12 mouse cellular contexts compared by ENCODE assay signal in the genomic region with DNA sequence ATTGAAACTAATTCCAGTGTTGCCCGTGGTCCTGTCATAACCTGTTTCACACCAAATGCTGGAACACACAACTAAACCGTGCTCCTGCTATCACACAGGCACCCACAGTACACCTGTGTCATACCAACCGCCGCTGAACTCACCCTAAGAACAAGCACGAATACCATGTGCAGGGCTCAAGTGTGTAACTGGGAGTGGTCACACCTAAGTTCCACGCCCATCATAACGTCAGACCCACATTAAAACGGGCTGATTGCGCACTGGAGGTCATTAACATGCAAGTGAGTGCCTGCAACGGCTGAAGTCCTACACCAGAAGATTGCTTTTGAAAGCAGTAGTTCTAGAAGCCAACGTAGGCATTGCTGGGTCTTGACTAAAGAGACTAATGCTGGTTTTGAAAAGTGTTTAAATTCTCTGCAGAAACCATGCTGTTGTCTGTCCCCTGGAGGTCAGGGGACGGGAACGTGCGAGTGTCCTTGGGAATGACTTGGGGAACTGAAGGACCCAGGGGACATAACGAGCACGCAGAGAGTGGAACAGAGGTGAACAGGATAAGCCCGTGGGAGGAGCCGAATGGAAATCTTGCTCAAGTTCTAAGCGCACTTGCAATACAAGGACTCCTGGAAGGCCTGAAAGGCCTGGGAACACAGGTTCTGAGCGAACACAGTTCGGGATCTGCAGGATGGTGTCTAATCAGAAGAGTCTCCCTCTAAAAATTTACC. TPM values are rescaled to one million over a fixed set of nuclear protein-coding genes. Genes with fewer than 3 reads are reported as not detected.
DNase-seq lines count a peak whose midpoint lies in the region; ATAC-seq lines count a peak whose summit lies in the region.
"Had no signal": no experiment of that assay in that cellular context is flagged by ENCODE, and none has a peak within 500 bp of the region (broad histone marks: within the 10 kb centered on the region; RNA-seq: fewer than 3 reads in every experiment).

No protein-coding gene starts in this region.

- ATAC-seq in granulocyte monocyte progenitor cell, adult 5-6 weeks (replicated peaks; ENCODE audit: poor library complexity, severe bottlenecking), result no peak
- ATAC-seq: Patski had no signal

- DNase-seq in adrenal gland, adult (ENCODE audit: inconsistent age in 2 of 2, low spot score in 1 of 2), result peak; percentile 14 to 59
- DNase-seq in adrenal gland, adult 18-20 months (ENCODE audit: low spot score in 2 of 2), result no peak
- DNase-seq in R1 (ENCODE audit: low read depth, low spot score), result peak; percentile 35
- DNase-seq in kidney, adult 9 months, result peak; percentile 63
- DNase-seq in lung, postnatal 10 days, result peak; percentile 30
- DNase-seq in spleen, postnatal 4 days (ENCODE audit: low spot score in 2 of 2), result no peak
- no peak for DNase-seq in cerebellum, adult 11 months
- DNase-seq: cerebellum, adult 9-11 months; gastrocnemius, adult 2 months; right cerebral cortex, postnatal 25 days had no signal

RNA-seq across cellular contexts. Expression of a gene that starts 22.9 kb away (rescaled TPM):
- 10 to 100 TPM; 14.2 to 28.0 TPM for total RNA-seq in adrenal gland, adult 18-20 months (2021)
- 0.88 and 2.5 TPM in 2 replicates for total RNA-seq in granulocyte monocyte progenitor cell, adult 5-6 weeks (2014; fragmentation: Nextera tagmentation)
- total RNA-seq in granulocyte monocyte progenitor cell, adult 5-6 weeks (2017), result 2.9 and 4.4 TPM in 2 replicates

Comparison
In these comparisons a context has a peak if more than half of its experiments do, and no peak if none do; other contexts are left out.
1. DNase-seq: peak in adrenal gland, adult (2 of 2), R1 (single experiment), kidney, adult 9 months (single experiment) and lung, postnatal 10 days (single experiment); none in adrenal gland, adult 18-20 months (0 of 2), spleen, postnatal 4 days (0 of 2) and cerebellum, adult 11 months (single experiment).